Mouse (Mus musculus) forebrain, postnatal 0 days (tissue): ENCODE data around the gene Mtfr1l. TPM values are rescaled to one million over a fixed set of nuclear protein-coding genes. Genes with fewer than 3 reads are reported as not detected.
"Not testable (repeated sequence)": the region's sequence is repeated elsewhere in the genome, so short reads cannot be mapped to it uniquely, and the experiment has no call there.

Source experiments
- ATAC-seq: fragments of 200-750 bp; cut with Nextera tagmentation; 2 replicates; pipeline ENCODE4 v1.8.0; 2017; ENCODE audit warnings: mild to moderate bottlenecking, moderate library complexity
- DNase-seq: peaks from one replicate; pipeline ENCODE4 v3.0.0-alpha.2; 2015
- H3K27ac ChIP-seq: fragments of 300-500 bp; sonication (generic); 2 replicates; pipeline ENCODE4 v1.5.1; 2014; ENCODE audit warnings: low read depth, mild to moderate bottlenecking, antibody characterized with exemption, low read length, moderate library complexity, mixed read lengths
- H3K27me3 ChIP-seq: fragments of 300-500 bp; sonication (generic); 2 replicates; pipeline ENCODE4 v1.6.1; 2014; ENCODE audit warnings: mild to moderate bottlenecking, low read length, mixed read lengths; ENCODE audit not compliant: insufficient read depth
- H3K36me3 ChIP-seq: fragments of 300-500 bp; sonication (generic); 2 replicates; pipeline ENCODE4 v1.6.1; 2014; ENCODE audit warnings: mild to moderate bottlenecking, moderate library complexity; ENCODE audit not compliant: insufficient read depth
- H3K4me1 ChIP-seq: fragments of 300-500 bp; sonication (generic); 2 replicates; pipeline ENCODE4 v1.6.1; 2014; ENCODE audit warnings: antibody characterized with exemption; ENCODE audit not compliant: insufficient read depth
- H3K4me2 ChIP-seq: fragments of 300-500 bp; sonication (generic); 2 replicates; pipeline ENCODE4 v1.6.1; 2014; ENCODE audit warnings: low read depth, mild to moderate bottlenecking, moderate library complexity
- H3K4me3 ChIP-seq: fragments of 300-500 bp; sonication (generic); 2 replicates; pipeline ENCODE4 v1.5.1; 2014; ENCODE audit warnings: low read depth, low read length, mixed read lengths
- H3K9ac ChIP-seq: fragments of 300-500 bp; sonication (generic); 2 replicates; pipeline ENCODE4 v1.6.1; 2014; ENCODE audit warnings: mild to moderate bottlenecking
- H3K9me3 ChIP-seq: fragments of 300-500 bp; sonication (generic); 2 replicates; pipeline ENCODE4 v1.6.1; 2016; ENCODE audit warnings: low read length
- CTCF ChIP-seq: sonication (generic); IDR thresholded peaks from 2 replicates; pipeline ENCODE4 v1.5.1; 2016; ENCODE audit warnings: antibody characterized with exemption, control low read depth, low read depth
- WGBS: fragments of 180-500 bp; shearing (Covaris S2); extraction: QIAGEN DNeasy Blood & Tissue Kit; methylation state at CpG from one replicate; pipeline ENCODE4 v1.1.7; 2014; 5-methylcytosine and 5-hydroxymethylcytosine counted together
- polyA plus RNA-seq: library from polyadenylated mRNA; unstranded; fragments of >200 nt; fragmentation: Nextera tagmentation; extraction: Ambion mirVana; gene quantifications from 2 replicates; pipeline ENCODE4 v1.2.1, GENCODE M21; 2015
- total RNA-seq: library from RNA; depleted of rRNA; stranded (reverse); fragments of >200 nt; gene quantifications from 2 replicates; pipeline ENCODE4 v1.2.3, GENCODE M21; 2014

Mtfr1l gene
- total and polyA plus RNA-seq, 2 experiments from 2014 or later: 119 to 194 TPM

DNA sequence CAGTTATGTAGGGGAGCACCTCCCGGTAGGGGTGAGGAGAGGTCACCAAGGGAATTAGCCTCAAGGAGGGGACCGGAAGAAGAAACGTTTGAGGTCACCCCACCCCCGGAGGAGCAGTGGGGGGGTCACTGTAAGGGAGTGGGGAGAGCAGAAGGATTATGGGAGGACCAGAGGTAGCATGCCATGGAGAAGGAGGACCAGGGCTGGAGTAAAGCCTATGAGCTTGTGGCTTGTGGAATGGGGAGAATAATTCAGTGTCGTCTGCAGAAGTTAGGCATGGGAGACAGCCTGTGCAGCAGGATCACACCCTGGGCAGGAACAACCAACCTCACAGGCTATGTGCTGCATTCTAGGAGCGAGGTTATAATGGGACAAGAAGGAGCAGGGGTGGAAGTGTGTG is 38.0 kb downstream of the Mtfr1l start:
- Histone ChIP-seq H3K4me1 (no peaks in the 10 kb centered on the region; the same call in none of the 2 replicates), H3K4me2 (peak overlapping the region; percentile 94), H3K4me3 (peak overlapping the region; percentile 49), H3K27ac (peak overlapping the region; percentile 73), H3K9me3 (no peaks in the 10 kb centered on the region), H3K27me3 (no peaks in the 10 kb centered on the region), H3K36me3 (no peaks in the 10 kb centered on the region), H3K9ac (peak overlapping the region; percentile 73)
- no peak; the same call in 1 of the 2 replicates for TF ChIP-seq CTCF
- DNase-seq (peak; percentile 41), ATAC-seq (peak; percentile 69)
- 8% methylated on average over 6 of the region's 6 CpGs for WGBS

DNA sequence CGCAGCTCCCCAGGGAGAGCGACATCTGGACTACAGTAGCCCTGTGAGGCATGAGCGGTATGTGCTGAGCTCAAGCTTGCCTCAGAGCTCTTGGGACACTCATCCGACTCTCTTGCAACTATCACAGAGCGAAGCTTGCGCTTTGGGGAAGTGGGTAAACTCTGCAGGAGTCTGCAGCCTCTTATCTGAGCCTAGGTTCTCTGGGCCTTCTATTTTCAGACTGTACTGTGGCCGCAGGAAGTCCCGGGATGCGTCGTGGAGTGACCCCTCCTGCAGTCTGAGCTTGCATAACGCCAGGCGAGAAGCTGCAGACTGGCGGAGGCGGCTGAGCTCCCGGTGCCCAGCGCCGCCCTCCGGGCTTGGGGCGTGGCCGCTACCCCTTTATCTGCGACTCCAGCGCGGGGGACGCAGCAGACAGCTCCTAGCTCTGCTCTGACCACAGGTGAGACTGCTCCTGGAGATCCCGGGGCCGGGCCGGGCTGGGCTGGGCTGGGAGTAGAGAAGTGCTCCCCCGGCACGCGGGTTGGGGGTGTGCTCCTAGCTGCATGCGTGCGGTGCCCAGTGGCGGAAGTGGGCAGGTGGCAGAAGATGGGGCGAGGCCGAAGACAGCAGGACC is 38.5 kb downstream of the Mtfr1l start, which contains the start of gene Paqr7:
Gene Paqr7, plus strand, starts transcription at position 103 of the 616 bp plus-strand sequence.
- ATAC-seq (peak; percentile 69), DNase-seq (peak; percentile 64)
- H3K4me1 ChIP-seq: no peaks in the 10 kb centered on the region; the same call in none of the 2 replicates
- H3K27me3 ChIP-seq: no peaks in the 10 kb centered on the region
- WGBS: 4% methylated on average over 35 of the region's 35 CpGs
- peak within 1 kb of the TSS; percentile 94 for H3K4me2 ChIP-seq
- no peak for TF ChIP-seq CTCF
- no peaks in the 10 kb centered on the region for H3K9me3 ChIP-seq
- H3K27ac ChIP-seq: peak within 1 kb of the TSS; percentile 73
- peak within 1 kb of the TSS; percentile 49 for H3K4me3 ChIP-seq
- H3K36me3 ChIP-seq: no peaks in the 10 kb centered on the region
- H3K9ac ChIP-seq: peak within 1 kb of the TSS; percentile 73

GRCm38 (mm10) chr4:134495546-134495923 is 39.7 kb downstream of the Mtfr1l start:
- Histone ChIP-seq H3K9me3 (no peaks in the 10 kb centered on the region), H3K4me1 (no peaks in the 10 kb centered on the region; the same call in none of the 2 replicates), H3K4me3 (no peak overlapping the region), H3K4me2 (no peak overlapping the region), H3K36me3 (no peaks in the 10 kb centered on the region), H3K27ac (no peak overlapping the region), H3K27me3 (no peaks in the 10 kb centered on the region), H3K9ac (no peak overlapping the region)
- 64% methylated on average over 5 of the region's 5 CpGs for WGBS
- no peak for TF ChIP-seq CTCF
- DNase-seq (no peak), ATAC-seq (no peak)

DNA sequence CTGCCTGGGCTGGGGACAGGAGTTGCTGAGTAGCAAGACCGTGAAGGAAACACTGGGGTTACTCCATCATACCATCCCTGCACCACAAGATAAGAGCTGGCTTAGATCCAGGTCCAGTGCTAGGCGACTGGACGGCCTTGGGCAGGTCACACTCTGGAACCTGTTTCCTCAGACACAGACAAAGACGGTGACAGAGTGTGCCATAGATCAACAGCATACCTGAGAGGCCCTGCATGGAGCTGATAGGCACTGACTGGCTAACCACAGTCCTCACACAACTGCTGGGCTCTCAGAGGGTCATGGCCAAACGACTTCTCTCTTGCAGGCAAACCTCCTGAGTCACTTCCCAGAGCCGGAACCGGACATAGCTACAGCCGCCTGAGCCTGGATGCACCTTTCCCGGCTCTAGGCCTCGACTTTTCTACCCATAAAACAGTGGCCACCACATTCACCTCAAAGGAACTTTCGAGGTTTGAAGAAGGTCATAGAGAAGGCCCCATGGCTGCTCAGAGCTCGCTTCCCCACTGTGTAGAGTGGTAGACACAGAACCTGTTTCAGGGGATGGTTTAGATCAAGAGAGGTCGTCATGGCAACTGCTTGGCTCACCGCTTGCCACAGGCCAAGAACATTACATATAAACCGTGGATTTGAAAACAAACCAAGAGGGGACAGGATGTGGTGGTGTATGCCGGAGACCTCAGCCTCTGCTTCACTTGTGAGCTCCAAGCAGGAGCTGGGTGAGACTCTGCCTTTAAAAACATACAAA is 40.2 kb downstream of the Mtfr1l start:
- Histone ChIP-seq H3K9ac (no peak overlapping the region), H3K4me1 (no peaks in the 10 kb centered on the region; the same call in none of the 2 replicates), H3K4me2 (no peak overlapping the region), H3K4me3 (no peak overlapping the region), H3K27ac (peak overlapping the region; percentile 23; the same call in 1 of the 2 replicates), H3K9me3 (no peaks in the 10 kb centered on the region), H3K36me3 (no peaks in the 10 kb centered on the region), H3K27me3 (no peaks in the 10 kb centered on the region)
- ATAC-seq (peak; percentile 28; the same call in 1 of the 2 replicates), DNase-seq (peak; percentile 39)
- WGBS: 66% methylated on average over 16 of the region's 16 CpGs
- no peak for TF ChIP-seq CTCF

- H3K9ac ChIP-seq, DNase-seq, H3K36me3 ChIP-seq, H3K9me3 ChIP-seq, H3K27me3 ChIP-seq, ATAC-seq, H3K4me1 ChIP-seq, H3K27ac ChIP-seq, H3K4me3 ChIP-seq, H3K4me2 ChIP-seq: not testable (repeated sequence)
- WGBS: 90% methylated on average over 6 of the region's 6 CpGs
Measured at GRCm38 (mm10) chr4:134494161-134494560, 41.0 kb downstream of the Mtfr1l start.

- Histone ChIP-seq H3K27me3 (no peaks in the 10 kb centered on the region), H3K36me3 (no peaks in the 10 kb centered on the region), H3K4me1 (no peaks in the 10 kb centered on the region; the same call in 1 of the 2 replicates), H3K27ac (no peak overlapping the region), H3K4me3 (no peak overlapping the region), H3K9ac (no peak overlapping the region), H3K4me2 (no peak overlapping the region), H3K9me3 (no peaks in the 10 kb centered on the region)
- TF ChIP-seq CTCF: no peak
- ATAC-seq: no peak
- 48% methylated on average over 6 of the region's 6 CpGs for WGBS
- no peak for DNase-seq
Measured at GRCm38 (mm10) chr4:134491716-134492115, 43.5 kb downstream of the Mtfr1l start.

- no peaks in the 10 kb centered on the region; the same call in 1 of the 2 replicates for H3K4me1 ChIP-seq
- no peaks in the 10 kb centered on the region for H3K27me3 ChIP-seq
- ATAC-seq (no peak), DNase-seq (no peak)
- TF ChIP-seq CTCF: no peak
- no peak overlapping the region for H3K27ac ChIP-seq
- no peak overlapping the region for H3K4me2 ChIP-seq
- WGBS: 87% methylated on average over 11 of the region's 11 CpGs
- no peaks in the 10 kb centered on the region for H3K9me3 ChIP-seq
- H3K36me3 ChIP-seq: no peaks in the 10 kb centered on the region
- H3K9ac ChIP-seq: no peak overlapping the region
- H3K4me3 ChIP-seq: no peak overlapping the region
Measured at GRCm38 (mm10) chr4:134489986-134490665, 45.1 kb downstream of the Mtfr1l start.
